Mouse (Mus musculus): ENCODE results near the gene Mei4.

Mei4 gene

DNA sequence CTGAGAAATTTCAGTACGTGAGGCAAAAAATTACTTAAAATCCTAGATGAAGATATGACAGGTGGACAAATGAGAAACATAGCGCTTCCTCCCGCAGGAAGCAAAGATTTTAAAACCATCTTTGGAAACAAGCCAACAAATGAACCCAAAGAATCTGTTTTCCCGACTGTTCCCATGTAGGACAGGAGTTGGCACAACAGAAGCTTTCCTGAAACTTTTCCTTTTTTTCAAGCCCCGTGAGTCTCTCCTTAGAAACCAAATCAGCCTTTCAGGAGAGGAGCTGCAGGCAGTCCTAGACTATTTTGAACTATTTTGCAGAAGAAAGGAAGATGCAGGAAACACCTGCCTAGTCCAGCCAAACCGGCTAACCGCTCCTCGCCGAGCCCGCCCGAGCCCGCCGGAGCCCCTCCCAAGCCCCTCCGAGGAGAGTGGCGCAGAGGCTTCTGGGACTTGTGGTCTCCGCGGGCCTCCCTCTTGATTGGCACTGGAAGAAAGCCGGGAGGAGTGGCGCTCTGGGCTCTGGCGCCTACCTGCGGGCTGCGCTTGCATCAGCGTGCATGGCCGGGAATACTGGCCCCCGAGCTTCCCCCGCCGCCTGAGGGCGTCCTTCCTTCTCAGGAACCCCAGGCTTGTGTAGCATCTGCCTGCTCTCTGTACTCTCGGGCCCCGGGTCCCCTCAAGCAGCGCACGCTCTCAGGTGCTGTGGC, at the start of gene Mei4:
Gene Mei4, plus strand, starts transcription at position 490 of the 707 bp plus-strand sequence.
- DNase-seq (ENCODE audit: low spot score): peak; percentile 17

DNA sequence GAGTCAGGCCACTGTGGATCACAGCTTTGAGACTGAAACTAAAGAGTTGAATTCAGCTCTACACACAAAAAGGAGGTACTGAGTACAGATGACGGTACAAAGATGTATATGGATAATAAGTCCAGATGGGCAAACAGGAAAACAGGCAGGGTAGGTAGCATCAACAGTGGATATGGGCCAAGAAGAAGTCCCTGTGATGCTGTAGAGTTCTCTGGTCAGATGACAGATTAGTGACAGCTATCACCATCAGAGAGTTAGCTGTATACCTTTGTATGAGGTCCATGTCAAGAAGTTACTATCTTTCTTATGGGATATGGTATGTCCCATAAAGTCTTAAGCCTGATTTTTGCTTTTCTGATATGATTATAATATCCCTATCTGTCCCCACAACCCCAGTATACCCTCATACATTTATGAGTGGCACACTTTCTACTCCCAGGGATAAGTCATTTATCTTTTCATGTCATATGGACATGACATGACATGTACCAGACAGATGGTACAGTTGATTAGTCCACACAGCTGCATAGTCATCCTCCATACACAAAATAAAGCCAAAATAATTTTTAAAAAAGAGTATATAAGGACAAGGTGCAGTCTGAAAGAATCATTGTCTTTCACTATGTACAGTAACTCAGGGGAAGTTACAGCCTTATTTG, 43.6 kb upstream of the Mei4 start:
- DNase-seq (ENCODE audit: low spot score): no peak

DNA sequence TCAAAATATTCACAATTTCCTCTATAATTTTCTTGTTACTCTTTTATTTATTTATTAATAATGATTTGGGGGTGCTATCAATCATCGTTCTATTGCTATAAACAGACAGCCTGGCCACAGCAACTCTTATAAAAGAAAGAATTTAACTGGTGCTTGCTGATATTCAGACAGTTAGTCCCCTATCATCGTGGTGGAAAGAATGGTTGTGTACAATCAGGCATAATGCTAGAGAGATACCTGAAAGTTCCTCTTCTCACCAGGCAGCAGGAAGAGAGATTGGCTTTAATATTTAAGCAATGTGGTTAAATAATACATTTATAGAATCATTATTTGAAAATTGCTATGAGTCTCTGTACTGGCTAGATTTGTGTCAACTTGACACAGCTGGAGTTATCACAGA, 35.9 kb upstream of the Mei4 start:
- no peak for DNase-seq (ENCODE audit: low spot score)

DNA sequence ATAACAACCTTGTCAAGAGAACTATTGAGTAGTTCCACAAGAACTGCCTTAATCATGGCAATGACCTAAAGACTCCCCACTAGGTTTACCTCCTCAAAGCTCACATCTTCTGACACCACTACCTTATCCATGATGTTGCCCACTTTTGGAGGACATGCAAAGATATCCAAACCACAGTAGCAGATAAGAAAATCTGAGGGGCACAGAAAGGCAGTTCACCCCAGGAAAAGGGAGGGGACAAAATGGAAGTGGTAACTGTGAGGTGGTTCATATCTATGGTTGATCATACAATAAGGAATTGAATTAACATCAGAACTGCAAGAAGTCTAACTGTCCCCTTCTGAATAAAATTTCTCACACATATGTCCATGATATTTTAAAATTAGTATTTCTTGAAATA, 29.4 kb upstream of the Mei4 start:
- DNase-seq (ENCODE audit: low spot score): no peak

DNA sequence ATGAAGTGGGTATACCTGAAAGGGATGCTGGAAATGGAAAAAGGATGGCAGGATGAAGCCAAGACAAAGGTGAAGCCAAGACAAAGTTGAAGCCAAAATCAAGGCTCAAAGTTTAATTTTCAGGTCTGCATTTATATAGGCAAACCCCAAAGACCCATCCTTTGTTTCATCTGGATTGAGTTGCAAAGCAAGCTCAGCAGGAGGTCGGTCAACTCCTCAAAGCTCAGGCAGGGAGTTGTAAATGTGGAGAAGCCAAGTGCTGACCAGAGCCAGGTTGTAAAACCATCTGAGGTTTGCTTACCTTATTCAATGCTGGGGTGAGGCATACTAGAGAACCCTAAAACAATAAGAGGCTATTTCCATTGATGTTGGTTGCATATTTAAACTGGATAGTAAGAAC, 4.6 kb upstream of the Mei4 start:
- no peak for DNase-seq (ENCODE audit: low spot score)

DNA sequence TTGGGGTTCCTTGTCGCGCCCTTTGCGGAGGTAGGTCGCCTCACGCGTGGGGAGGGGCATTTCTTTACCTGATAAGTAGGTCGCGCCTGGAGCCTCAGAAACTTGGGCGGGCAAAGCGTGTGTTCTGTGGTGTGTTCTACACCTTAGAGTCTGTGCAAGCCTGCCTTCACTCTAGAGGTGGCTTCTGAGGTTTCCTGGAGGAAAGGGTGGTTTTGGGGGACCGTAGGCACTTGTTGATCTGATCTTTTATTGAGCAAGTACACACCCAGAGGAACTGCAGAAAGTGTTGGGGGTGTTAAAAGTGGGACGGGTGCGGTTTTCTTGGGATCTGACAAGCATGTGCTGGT, 391 bp downstream of the Mei4 start:
- DNase-seq (ENCODE audit: low spot score): no peak

DNA sequence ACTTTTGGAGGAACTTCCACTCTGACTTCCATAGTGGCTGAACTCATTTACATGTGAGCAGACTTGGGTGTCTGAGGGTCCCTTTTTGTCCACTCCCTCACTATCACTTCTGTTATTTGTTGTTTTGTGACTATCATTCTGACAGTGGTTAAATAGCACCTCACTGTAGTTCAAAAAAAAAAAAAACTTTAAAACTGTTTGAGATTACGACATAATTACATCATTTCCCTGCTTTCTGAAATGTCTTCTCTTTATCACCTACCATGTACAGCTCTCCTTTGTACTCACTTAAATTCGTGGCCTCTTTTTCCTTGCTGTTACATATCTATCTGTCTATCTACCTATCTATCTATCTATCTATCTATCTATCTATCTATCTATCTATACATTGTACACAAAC, 2.6 kb downstream of the Mei4 start:
- DNase-seq (ENCODE audit: low spot score): no peak

DNA sequence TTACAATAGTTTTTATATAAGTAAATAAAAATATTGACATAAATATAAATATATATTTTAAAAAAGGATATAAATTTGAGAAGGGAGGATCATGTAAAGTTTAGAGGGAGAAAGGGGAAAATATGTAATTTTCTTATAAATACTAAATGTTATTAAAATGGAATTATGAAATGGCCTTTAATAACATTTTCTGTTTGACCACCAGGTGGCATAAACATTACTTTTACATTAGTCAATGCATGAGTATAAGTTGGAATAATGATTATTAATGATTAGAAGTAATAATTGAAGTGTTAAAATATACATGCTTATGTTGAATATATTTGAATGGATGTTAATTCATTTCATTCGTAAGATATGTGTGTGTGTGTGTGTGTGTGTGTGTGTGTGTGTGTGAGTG, 58.0 kb downstream of the Mei4 start:
- no peak for DNase-seq (ENCODE audit: low spot score)

DNA sequence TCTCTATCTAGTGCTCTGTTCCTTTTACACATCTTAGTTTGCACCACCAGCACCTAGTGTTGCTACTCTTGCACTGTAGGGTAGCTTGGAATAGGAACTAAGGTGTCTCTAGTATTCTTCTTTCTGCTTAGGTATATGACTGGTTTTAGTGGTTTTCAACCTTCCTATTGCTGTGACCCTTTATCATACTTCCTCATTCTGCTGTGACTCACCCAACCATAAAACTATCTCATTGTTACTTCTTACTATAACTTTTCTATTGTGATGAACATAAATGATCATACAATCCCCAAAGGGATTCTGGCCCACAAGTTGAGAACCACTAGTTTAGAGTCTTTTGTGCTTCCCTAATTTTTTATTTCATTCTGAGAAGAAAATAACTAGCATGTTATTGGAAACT, 61.3 kb downstream of the Mei4 start:
- no peak for DNase-seq (ENCODE audit: low spot score)

DNA sequence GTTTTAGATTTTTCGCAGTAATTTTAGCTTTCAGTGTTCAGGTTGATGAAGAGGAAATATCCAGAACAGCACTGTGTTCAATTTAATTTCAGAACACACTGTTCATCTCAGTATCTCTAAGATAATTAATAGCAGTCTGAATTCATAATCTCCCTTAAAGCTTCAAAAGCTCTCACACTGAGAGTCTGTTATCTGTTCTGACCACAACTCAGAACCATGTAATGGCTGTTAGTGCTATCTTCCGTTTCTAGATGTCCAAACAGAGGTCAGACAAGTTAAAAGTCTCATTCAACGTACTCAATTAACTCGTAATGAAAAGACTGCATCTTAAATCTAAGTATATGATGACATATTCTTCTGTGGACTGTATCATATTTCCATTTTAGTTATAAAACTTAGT, 77.1 kb downstream of the Mei4 start:
- DNase-seq (ENCODE audit: low spot score): no peak

DNA sequence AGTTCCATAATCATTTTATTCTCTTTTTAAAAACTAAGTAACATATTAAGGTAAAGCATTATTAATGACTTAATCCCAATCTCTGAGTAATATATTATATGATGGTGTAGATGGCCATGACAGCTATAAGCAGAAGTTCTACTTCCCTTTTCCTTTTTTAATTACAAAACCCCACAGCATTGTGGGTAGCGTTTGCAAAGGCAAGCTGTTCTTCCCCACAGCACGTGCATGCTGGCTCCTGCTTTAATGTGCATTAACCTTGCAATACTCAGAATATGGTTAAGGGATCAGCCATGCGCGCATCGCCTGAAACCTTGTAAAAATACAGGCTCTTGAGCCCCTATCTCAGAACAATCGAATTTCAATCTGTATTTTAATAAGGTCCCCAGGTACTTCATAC, 82.2 kb downstream of the Mei4 start:
- DNase-seq (ENCODE audit: low spot score): no peak

DNA sequence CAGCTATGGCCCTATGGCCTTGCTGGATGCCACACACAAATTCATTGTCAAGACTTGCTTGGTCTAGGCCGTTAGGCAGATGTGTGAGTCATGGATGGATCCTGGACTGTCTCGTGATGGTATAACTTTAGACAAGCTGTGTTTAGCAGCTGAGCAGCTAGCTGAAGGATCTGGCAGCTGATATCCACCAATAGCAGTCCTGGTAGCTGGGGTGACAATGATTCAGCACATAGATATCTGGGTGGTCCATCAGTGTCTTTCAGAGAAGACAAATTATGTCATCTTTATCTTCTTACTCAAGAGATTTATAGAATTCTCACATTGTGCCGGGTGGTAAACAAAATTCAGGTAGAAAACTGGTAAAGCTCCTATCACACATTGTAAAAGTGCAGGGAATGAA, 93.4 kb downstream of the Mei4 start:
- DNase-seq (ENCODE audit: low spot score): no peak

DNA sequence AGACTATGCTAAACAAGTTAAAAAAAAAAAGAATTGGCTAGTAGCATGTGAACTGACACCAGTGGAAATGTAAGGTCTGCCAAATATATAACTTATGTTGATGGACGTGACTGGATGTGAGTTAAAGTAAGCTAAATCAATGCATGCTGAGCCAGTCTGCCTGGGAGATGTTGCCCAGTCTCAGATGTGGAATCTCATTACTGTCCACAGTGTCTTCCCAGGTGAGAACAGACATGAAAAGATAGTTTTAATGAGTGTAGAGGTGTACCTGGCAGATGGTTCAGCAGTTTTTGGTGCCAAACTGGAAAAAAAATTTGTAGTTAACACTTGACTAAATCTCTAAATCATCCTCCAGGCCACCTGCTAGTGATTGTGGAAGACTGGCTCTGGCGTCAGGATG, 94.4 kb downstream of the Mei4 start:
- DNase-seq (ENCODE audit: low spot score): no peak

DNA sequence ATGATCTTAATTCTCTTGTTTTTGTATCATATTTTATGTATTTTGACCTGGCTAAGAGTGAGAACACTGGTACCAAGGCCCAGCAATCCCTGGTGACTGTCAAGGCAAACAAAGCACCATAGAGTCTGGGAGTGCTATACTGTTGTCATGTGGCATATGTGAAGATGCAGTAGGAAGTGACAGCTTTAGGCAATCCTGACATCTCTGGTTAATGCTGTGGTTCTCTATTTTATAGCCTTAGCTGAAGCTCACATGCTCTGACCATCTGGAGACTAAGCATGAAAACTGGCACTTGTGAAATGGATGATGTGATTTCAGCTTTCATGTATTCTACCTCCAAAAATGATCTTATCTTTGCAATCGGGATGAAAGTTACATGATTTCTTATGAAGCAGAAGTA, 103.3 kb downstream of the Mei4 start:
- DNase-seq (ENCODE audit: low spot score): no peak

DNA sequence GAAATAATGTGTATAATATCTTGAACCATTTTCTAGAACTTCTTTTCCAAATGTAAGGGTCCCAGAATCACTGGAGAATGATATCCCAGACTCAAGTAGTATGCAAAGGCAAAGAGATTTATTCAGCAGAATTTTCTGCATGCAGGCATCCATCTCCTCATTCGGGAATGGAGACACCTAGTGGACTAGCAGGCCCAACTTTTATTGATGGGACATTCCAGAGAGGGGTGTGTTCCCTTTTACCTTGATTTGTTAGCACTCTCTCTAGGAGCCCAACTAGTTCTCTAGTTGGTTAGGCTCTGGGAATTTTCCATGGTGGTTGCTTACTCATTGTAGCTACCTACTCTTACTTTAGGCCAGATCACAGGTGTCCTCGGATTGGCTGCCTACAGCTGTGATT, 105.5 kb downstream of the Mei4 start:
- no peak for DNase-seq (ENCODE audit: low spot score)

DNA sequence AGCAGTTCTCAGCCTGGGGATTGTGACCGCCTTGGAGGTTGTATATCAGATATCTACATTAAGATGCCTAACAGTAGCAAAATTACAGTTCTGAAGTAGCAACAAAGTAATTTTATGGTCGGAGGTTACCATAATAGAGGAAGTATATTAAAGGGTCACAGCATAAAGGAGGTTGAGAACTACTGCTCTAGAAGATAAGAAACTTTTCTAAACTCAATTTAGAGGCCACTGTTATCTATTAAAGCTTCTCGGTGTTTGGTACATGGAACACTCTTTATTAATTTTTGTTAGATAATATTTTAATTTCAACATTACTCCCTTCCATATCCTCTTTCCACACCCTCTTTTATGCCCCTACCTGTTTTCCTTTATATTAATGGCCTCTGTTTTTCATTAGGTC, 119.0 kb downstream of the Mei4 start:
- no peak for DNase-seq (ENCODE audit: low spot score)

DNA sequence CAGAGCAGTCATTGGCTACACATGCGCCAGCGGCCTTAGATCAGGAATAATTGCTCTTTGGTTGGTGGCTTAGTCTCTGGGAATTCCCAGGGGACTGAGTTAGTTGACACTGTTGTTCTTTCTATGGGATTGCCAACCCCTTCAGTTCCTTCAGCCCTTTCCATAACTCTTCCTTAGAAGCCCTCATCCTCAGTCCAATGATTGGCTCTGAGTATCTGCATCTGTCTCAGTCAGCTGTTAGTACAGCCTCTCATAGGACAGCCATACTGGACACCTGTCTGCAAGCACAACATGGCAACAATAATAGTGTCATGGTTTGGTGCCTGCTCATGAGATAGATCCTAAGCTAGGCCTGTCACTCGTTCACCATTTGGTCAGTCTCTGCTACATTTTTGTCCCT, 149.5 kb downstream of the Mei4 start:
- no peak for DNase-seq (ENCODE audit: low spot score)

DNA sequence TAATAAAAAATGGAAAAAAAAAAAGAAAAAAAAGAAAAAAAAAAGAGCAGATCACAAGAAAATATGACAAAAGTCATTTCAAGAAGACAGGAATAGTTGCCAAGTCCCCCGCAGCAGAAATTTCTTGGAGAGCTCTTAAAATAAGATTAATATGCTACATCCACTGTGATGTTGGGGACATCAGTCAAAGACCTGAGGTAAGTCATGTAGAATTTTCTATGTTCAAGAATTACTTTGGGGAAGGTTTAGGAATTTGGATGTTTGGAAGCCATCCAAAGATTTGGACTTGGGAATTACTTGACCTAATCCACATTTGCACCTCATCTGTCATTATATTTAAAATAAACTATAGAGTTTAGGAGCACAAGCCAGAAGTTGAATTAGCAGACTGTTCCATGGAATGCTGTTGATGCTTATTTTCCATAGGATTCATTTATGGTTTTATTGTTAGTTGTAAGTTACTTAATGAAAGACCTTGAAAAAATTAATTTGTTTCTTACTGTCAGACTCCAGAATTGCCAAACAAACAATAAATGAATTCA, 179.1 kb downstream of the Mei4 start:
- DNase-seq (ENCODE audit: low spot score): no peak

DNA sequence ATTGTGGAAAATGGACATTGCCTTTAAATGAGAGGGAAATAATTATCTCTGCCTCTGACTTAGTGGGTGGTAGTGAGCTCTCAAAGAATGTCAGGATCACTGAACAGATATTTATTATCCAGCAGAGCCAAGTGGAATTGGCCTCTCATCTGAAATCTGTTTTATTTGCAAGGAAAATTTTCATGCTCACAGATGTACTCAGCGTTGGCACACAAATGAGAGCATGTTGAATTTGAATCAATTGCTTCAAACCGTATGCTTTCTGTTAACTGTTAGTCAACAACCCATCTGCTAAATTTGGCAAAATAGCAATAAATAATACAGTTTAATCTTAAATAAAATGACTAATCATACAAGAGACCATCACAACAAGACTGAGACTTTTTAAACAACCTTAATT, 181.0 kb downstream of the Mei4 start:
- no peak for DNase-seq (ENCODE audit: low spot score)

DNA sequence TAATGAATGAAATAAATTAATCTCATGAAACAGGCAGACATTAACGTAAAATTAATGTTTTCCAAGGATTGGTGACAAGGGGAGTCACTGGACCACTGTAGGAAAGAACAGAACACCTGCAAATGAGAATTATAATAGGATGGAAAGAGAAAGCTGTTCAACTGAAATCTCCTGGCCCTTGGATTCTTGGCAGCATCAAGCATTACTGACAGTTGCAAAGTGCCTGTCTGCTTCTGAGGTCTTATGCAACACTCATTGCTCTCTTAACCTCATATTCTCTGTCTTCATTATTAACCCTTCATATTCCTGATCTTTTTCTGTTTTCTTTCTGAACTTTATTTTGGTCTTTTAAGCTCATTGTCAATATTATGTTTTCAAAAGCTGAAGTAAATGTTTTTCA, 210.4 kb downstream of the Mei4 start:
- no peak for DNase-seq (ENCODE audit: low spot score)

DNA sequence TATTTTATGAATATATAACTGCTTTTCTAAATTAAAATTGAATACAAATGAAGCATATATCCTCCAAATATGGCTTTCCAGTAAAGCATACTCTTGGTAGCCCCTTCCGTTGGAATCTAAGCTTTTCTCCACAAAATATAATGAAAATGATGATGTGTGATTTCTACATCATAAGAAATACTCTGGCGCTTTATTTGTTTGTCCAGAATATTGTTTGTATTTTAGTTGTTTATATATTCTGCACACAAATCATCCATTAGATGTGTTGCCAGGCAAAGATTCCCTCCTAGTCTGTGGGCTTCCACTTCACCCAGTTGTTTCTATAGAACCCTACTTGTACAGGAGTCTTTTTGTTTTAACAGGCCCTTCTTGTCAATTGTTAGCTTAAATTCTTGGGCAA, 211.8 kb downstream of the Mei4 start:
- no peak for DNase-seq (ENCODE audit: low spot score)

DNA sequence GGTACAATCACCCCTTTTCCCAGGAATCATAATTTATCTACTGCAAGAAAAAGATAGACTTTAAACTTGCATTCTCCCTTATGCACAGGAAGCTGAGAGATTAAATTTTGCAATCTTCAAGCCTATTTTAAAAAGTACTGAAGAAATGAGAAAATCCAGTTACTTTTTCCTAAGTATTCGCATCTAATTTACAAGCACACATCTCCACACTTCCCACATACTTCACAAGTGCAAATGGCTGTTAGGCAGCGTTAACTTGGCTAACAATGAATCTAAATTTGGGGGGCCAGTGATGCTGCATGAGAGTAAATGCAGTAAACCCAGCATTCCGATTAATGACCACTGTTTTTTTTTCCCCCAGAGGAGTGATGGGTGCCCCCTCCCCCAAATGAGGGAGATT, 232.9 kb downstream of the Mei4 start:
- DNase-seq (ENCODE audit: low spot score): no peak

DNA sequence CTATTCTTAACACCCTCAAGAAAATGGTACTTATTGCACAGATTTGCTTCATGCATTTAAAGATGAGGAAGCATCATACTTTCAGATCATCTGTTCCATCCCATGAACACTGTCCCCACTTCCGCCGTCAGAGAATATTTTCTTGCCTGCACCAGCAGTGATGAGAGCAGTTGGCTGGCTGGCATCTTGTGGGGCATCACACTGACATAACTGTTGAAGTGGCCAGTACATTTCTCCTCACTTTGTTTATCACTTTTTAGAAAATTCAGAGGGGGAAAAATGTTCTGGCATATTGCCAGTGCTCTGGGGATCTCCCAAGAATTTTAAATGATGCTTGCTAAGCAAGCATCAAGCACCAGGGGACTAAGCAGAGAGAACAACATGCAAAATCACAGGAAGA, 251.4 kb downstream of the Mei4 start:
- DNase-seq (ENCODE audit: low spot score): no peak

DNA sequence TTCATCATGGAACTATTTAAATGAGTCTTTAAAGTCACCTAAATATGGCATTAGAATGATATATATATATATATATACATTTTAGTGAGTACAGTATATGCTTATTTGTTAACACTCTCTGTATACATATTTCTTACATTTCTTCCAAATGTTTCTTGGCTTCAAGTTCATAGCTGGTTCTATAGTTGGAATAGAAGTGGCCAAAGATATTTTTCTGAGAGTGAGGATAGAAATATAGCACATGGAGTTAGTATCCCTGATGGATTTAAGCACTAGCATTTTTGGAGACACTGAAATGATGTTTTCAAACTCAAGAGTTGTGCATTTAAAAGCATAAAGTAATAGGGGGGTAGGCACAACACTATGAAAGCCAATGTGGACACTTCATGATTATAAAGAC, 272.6 kb downstream of the Mei4 start:
- no peak for DNase-seq (ENCODE audit: low spot score)
